Mouse (Mus musculus) forebrain, embryonic 15.5 days (tissue): ENCODE data around the gene Tac4. TPM values are rescaled to one million over a fixed set of nuclear protein-coding genes. Genes with fewer than 3 reads are reported as not detected.

ENCODE experiments used
- ATAC-seq: fragments of 200-750 bp; cut with Nextera tagmentation; replicated peaks from 2 replicates; pipeline ENCODE4 v1.8.0; 2017; ENCODE audit warnings: mild to moderate bottlenecking, moderate TSS enrichment, moderate library complexity
- H3K27ac ChIP-seq: fragments of 300-500 bp; sonication (generic); replicated peaks from 2 replicates; pipeline ENCODE4 v1.5.1; 2015; ENCODE audit warnings: mild to moderate bottlenecking, inconsistent platforms
- H3K27me3 ChIP-seq: fragments of 300-500 bp; sonication (generic); 2 replicates; pipeline ENCODE4 v1.6.1; 2015; ENCODE audit warnings: inconsistent platforms
- H3K36me3 ChIP-seq: fragments of 300-500 bp; sonication (generic); 2 replicates; pipeline ENCODE4 v1.6.1; 2015; ENCODE audit warnings: mild to moderate bottlenecking, inconsistent platforms
- H3K4me1 ChIP-seq: fragments of 300-500 bp; sonication (generic); 2 replicates; pipeline ENCODE4 v1.6.1; 2015; ENCODE audit warnings: inconsistent platforms
- H3K4me2 ChIP-seq: fragments of 300-500 bp; sonication (generic); replicated peaks from 2 replicates; pipeline ENCODE4 v1.6.1; 2015; ENCODE audit warnings: mild to moderate bottlenecking, inconsistent platforms
- H3K4me3 ChIP-seq: fragments of 300-500 bp; sonication (generic); 2 replicates; pipeline ENCODE4 v1.5.1; 2015; ENCODE audit warnings: mild to moderate bottlenecking, inconsistent platforms
- H3K9ac ChIP-seq: fragments of 300-500 bp; sonication (generic); replicated peaks from 2 replicates; pipeline ENCODE4 v1.6.1; 2015; ENCODE audit warnings: mild to moderate bottlenecking, inconsistent platforms
- H3K9me3 ChIP-seq: fragments of 300-500 bp; sonication (generic); 2 replicates; pipeline ENCODE4 v1.6.1; 2016; ENCODE audit warnings: inconsistent platforms
- WGBS: fragments of 180-500 bp; shearing (Covaris S2); methylation state at CpG from one replicate; pipeline ENCODE4 v1.1.7; 2015; ENCODE audit warnings: mixed read lengths; 5-methylcytosine and 5-hydroxymethylcytosine counted together
- polyA plus RNA-seq: library from polyadenylated mRNA; unstranded; fragments of >200 nt; fragmentation: Nextera tagmentation; extraction: Ambion mirVana; gene quantifications from 2 replicates; pipeline ENCODE4 v1.2.1, GENCODE M21; 2015

Tac4 gene
- polyA plus RNA-seq, 1 experiment from 2014 or later = not detected

DNA sequence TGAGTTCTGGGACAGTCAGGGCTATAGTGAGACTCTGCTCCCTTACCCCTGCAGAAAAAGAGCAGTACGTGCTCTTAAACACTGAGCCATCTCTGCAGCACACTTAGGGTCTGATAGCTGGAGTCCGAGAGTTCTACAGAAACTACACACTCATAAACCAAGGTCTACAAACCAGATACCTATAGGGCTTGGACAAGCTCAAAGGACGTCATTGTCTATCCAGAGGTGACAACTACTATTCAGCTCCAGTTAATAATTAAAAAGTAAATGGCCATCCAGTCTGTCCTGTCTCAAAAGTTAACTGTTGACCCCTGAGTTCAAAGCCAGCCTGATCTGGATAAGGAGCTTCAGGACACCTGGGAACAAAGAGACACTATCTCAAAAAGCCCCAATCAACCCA is 40.4 kb downstream of the Tac4 start:
- no peaks in the 10 kb centered on the region for H3K27me3 ChIP-seq
- H3K4me1 ChIP-seq = no peaks in the 10 kb centered on the region
- no peak overlapping the region for H3K9ac ChIP-seq
- H3K27ac ChIP-seq = no peak overlapping the region
- no peak overlapping the region for H3K4me3 ChIP-seq
- WGBS = 93% methylated on average over 3 of the region's 3 CpGs
- no peaks in the 10 kb centered on the region for H3K9me3 ChIP-seq
- H3K36me3 ChIP-seq = peaks cover 76% of the 10 kb centered on the region
- ATAC-seq = no peak
- no peak overlapping the region for H3K4me2 ChIP-seq

DNA sequence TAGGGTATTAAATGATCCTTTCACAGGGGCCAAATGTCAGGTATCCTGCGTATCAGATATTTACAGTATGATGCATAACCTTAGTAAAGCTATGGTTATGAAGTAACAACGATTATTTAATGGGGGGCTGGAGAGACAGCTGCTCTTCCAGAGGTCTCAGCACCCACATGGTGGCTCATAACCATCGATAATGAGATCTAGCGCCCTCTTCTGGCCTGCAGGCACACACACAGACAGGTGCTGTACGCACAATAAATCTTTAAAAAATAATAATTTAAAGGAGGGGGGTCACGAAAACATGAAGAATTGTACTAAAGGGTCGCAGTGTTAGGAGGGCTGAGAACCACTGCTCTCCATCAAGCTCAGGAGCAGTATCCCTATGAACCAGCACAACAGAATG is 44.3 kb downstream of the Tac4 start:
- Histone ChIP-seq H3K27ac (no peak overlapping the region), H3K9me3 (no peaks in the 10 kb centered on the region), H3K4me2 (no peak overlapping the region), H3K9ac (no peak overlapping the region), H3K4me3 (no peak overlapping the region), H3K36me3 (peaks cover 41% of the 10 kb centered on the region), H3K4me1 (peaks cover 12% of the 10 kb centered on the region), H3K27me3 (no peaks in the 10 kb centered on the region)
- ATAC-seq = no peak
- WGBS = 92% methylated on average over 7 of the region's 7 CpGs

DNA sequence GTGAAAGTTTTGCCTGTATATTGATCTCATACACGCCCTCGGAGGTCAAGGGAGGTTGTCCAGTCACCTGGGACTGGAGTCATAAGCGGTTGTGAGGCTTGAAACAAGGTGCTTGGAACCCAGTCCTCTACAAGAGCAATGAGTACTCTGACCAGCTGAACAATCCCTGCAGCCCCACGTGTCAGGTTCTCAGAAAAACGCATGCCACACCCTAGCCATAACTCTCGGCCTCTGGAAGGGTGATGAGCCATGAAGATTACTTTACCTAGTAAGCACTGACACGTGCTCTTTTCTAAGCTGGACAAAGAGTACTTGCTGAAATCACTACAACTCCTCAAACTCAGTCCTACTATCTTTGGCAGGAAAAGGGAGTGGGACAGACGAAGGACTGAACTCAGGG is 46.2 kb downstream of the Tac4 start:
- Histone ChIP-seq H3K4me2 (no peak overlapping the region), H3K4me3 (no peak overlapping the region), H3K4me1 (peaks cover 23% of the 10 kb centered on the region), H3K27me3 (no peaks in the 10 kb centered on the region), H3K9ac (no peak overlapping the region), H3K36me3 (peaks cover 22% of the 10 kb centered on the region), H3K9me3 (no peaks in the 10 kb centered on the region), H3K27ac (no peak overlapping the region)
- ATAC-seq = no peak
- 87% methylated on average over 8 of the region's 8 CpGs for WGBS

GRCm38 (mm10) chr11:95309510-95310006 is 48.2 kb downstream of the Tac4 start:
- peak overlapping the region; percentile 73 for H3K4me2 ChIP-seq
- ATAC-seq = peak; percentile 96
- peak overlapping the region; percentile 95 for H3K9ac ChIP-seq
- peaks cover 4% of the 10 kb centered on the region; the same call in 1 of the 2 replicates for H3K36me3 ChIP-seq
- H3K4me1 ChIP-seq = peaks cover 23% of the 10 kb centered on the region
- H3K4me3 ChIP-seq = peak overlapping the region; percentile 95
- peak overlapping the region; percentile 97 for H3K27ac ChIP-seq
- H3K27me3 ChIP-seq = no peaks in the 10 kb centered on the region
- under 1% methylated on average over 37 of the region's 37 CpGs for WGBS
- H3K9me3 ChIP-seq = no peaks in the 10 kb centered on the region

DNA sequence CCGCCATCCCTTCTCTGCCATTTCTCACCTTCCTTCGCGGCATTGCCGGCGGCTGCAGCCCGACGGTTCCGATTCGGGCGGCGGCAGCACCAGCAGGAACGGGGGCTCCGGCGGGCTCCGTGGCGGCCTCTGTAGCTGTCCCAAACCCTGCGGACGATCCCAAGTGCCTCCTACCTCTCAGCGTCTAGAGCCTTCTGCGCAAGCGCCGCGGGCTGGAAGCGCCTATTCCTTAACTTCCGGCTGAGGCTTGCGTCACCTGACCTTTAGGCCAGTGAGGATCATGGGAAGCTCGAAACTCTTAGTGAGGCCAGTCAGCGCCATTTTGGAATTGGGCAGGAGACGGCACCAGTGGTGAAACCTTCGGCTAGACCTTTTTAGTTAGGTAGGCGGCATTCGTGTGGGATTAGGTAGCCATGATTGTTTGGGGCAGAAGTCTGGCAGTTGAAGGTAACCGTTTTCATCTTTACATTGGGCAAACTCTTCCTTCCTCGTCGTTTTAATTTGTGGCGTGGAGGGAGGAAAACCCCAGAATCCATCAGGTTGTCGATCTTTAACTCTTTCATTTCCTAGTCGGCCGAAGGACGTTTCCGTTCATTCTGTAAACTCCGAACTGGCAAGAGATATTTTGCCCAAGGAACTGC is 48.8 kb downstream of the Tac4 start, which contains the start of gene Kat7:
Gene Kat7, minus strand, starts transcription at position 240 of the 641 bp plus-strand sequence.
- Histone ChIP-seq H3K9ac (peak within 1 kb of the TSS; percentile 95), H3K4me3 (peak within 1 kb of the TSS; percentile 95), H3K9me3 (no peaks in the 10 kb centered on the region), H3K4me2 (peak within 1 kb of the TSS; percentile 73), H3K27me3 (no peaks in the 10 kb centered on the region), H3K27ac (peak within 1 kb of the TSS; percentile 97), H3K36me3 (peaks cover 4% of the 10 kb centered on the region; the same call in 1 of the 2 replicates), H3K4me1 (peaks cover 23% of the 10 kb centered on the region)
- under 1% methylated on average over 42 of the region's 42 CpGs for WGBS
- ATAC-seq = peak; percentile 94

DNA sequence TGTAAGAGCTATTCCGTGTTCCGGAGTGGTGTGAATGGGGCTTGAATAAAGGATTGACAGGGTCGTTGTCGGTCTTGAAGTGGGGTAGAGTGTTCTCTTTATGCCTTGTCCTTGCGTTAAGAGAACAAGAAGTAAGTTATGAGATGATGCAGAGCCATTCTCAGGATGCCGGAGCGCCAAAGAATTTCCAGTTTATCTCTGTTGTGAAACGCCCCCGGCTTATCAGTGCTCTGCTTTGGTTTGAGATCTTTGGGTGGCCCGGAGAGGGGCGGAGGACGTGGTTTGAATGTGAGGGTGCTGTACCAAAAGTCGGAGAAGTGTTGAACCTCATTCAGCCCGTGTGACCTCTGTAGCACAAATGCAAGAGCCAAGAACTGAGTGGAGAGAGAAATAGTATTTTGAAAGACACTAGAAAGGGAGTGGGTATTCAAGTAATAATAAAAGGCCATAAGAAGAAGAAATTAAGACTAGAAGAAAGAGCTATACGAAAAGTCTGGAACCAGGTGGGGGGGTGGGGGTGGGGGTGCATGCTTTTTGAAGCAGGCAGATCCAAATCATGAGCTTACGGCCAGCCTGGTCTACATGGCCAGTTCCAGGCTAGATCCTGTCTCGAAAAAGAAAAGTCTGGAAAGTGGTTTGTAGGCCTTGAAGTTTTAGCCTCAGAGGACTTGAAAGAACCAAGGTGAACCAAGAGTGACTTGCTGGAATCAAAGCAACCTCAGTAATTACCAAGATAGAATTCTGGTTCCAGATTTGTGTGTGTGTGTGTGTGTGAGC is 49.5 kb downstream of the Tac4 start:
- H3K4me3 ChIP-seq = peak overlapping the region; percentile 95
- no peaks in the 10 kb centered on the region for H3K27me3 ChIP-seq
- H3K4me1 ChIP-seq = peaks cover 23% of the 10 kb centered on the region
- H3K36me3 ChIP-seq = no peaks in the 10 kb centered on the region
- peak overlapping the region; percentile 64 for H3K4me2 ChIP-seq
- 4% methylated on average over 17 of the region's 17 CpGs for WGBS
- H3K27ac ChIP-seq = peak overlapping the region; percentile 65
- peak; percentile 10 for ATAC-seq
- H3K9me3 ChIP-seq = no peaks in the 10 kb centered on the region
- H3K9ac ChIP-seq = peak overlapping the region; percentile 49

DNA sequence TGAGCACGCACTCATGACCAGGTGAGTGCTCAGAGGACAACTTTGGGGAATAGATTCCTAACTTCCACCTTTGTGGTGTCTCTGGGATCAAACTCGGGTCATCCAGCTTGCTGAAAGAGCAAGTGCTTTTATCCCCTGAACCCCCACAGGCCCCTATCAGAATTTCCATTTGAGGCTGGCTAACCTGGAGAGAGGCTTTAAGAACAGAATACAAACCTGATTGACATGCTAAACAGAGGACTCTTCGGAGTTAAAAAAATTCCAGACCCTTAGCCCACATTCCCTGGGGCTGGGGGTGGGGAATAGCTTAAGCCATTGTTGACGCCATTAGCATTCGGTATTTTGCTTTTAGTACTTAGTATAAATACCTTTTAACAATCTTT is 50.1 kb downstream of the Tac4 start:
- Histone ChIP-seq H3K9me3 (no peaks in the 10 kb centered on the region), H3K36me3 (no peaks in the 10 kb centered on the region), H3K27me3 (no peaks in the 10 kb centered on the region), H3K4me1 (peaks cover 23% of the 10 kb centered on the region), H3K4me3 (peak overlapping the region; percentile 95), H3K9ac (no peak overlapping the region), H3K4me2 (peak overlapping the region; percentile 64), H3K27ac (no peak overlapping the region)
- ATAC-seq = no peak
- WGBS = 10% methylated on average over 5 of the region's 5 CpGs

DNA sequence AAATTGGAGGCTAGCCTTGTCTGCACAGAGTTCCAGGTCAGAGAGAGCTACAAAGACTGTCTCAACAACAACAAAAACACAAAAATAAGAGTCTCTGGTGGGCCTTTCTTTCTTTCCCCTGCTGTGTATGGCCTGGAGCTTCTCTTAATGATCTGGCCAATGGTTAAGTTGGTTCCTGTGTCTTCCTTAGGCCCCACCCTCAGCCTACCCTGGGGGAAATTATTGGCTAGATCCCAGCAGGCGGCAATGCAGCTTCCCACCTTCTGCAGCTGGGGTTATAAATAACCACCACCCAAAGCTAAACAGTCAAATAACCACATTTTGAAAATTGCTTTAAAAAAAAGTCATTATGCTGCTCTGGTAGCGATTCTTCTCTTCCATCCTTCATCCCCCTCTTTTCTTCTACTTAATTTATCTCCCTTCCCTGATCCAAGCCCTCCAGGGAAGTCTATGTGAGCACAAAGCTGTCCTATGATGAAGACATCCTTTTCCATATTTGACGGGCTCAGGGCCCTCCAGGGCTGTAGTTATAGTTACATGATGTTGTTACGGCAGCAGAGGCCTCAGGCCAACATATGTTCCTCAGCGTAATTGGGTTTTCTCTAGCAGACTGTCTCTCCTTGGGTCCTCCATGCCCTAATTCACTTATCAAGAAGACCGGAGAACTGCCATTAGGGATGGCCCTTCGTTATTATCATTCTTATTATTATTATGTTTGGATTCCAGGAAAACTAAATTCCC is 54.1 kb downstream of the Tac4 start:
- Histone ChIP-seq H3K9me3 (no peaks in the 10 kb centered on the region), H3K4me1 (peaks cover 11% of the 10 kb centered on the region), H3K4me3 (no peak overlapping the region), H3K4me2 (no peak overlapping the region), H3K36me3 (no peaks in the 10 kb centered on the region), H3K27ac (no peak overlapping the region), H3K9ac (no peak overlapping the region), H3K27me3 (no peaks in the 10 kb centered on the region)
- no peak for ATAC-seq
- 88% methylated on average over 7 of the region's 7 CpGs for WGBS

GRCm38 (mm10) chr11:95318116-95318515 is 56.8 kb downstream of the Tac4 start:
- Histone ChIP-seq H3K36me3 (no peaks in the 10 kb centered on the region), H3K4me2 (no peak overlapping the region), H3K9ac (no peak overlapping the region), H3K4me3 (no peak overlapping the region), H3K9me3 (no peaks in the 10 kb centered on the region), H3K27ac (no peak overlapping the region), H3K4me1 (no peaks in the 10 kb centered on the region), H3K27me3 (no peaks in the 10 kb centered on the region)
- 91% methylated on average over 9 of the region's 9 CpGs for WGBS
- ATAC-seq = no peak

Other genes starting within 250 kb of the Tac4 start
- gene Pdk2, start 220.2 kb upstream of the Tac4 start, polyA plus RNA-seq = 26.4 and 27.3 TPM in 2 replicates
- 5.9 and 6.9 TPM in 2 replicates for gene Itga3, start 184.7 kb upstream of the Tac4 start, polyA plus RNA-seq
- gene Dlx3, start 141.4 kb upstream of the Tac4 start, polyA plus RNA-seq = not detected in 2 replicates
- not detected in 2 replicates for gene Dlx4, start 115.3 kb upstream of the Tac4 start, polyA plus RNA-seq
- 75.7 and 75.9 TPM in 2 replicates for gene Kat7, start 48.7 kb downstream of the Tac4 start, polyA plus RNA-seq
- gene Fam117a, start 75.5 kb downstream of the Tac4 start, polyA plus RNA-seq = 3.0 and 3.5 TPM in 2 replicates
- gene Slc35b1, start 123.2 kb downstream of the Tac4 start, polyA plus RNA-seq = 150 and 155 TPM in 2 replicates
- gene Spop, start 152.6 kb downstream of the Tac4 start, polyA plus RNA-seq = 221 and 226 TPM in 2 replicates